Comparison of ENCODE assay signal across 8 mouse cellular contexts in the genomic region with DNA sequence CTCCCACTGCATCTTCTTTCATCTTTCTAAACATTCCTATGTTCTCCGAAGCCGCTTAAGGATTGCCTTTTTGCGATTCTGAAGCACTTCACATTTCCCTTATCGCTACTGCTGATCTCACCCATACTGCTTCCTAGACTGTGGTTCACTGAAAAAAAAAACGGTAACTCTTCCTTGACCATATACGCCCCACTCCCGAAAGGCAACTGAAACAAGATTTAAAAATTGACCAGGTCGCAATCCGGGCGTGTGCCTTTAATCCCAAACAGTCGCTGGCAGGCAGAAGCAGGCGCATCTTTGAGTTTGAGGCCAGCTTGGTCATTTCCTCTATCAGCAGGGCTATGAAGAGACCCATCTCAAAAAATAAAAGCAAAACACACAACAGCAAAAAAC. TPM values are rescaled to one million over a fixed set of nuclear protein-coding genes. Genes with fewer than 3 reads are reported as not detected.
DNase-seq lines count a peak whose midpoint lies in the region; ATAC-seq and TF ChIP-seq lines count a peak whose summit lies in the region.

No protein-coding gene starts in this region.

- no peak for ATAC-seq in heart, embryonic 15.5 days (replicated peaks; ENCODE audit: insufficient number of reproducible peaks, insufficient read depth, low FRiP score, low read depth)
- ATAC-seq in limb, embryonic 15.5 days (ENCODE audit: insufficient number of reproducible peaks, low FRiP score, low TSS enrichment, low read depth), result no peak

- H3K36me3 ChIP-seq in heart, embryonic 10.5 days, result peaks cover 29% of the 10 kb centered on the region
- peaks cover 9 to 29% of the 10 kb centered on the region in 2 experiments for H3K36me3 ChIP-seq in CH12.LX (replicated peaks in 1 of 2; ENCODE audit: control insufficient read depth in 1 of 2, insufficient read depth in 1 of 2, low read length in 1 of 2)
- peaks cover 14% of the 10 kb centered on the region for H3K36me3 ChIP-seq in heart, embryonic 15.5 days
- H3K36me3 ChIP-seq in limb, embryonic 15.5 days, result peaks cover 11% of the 10 kb centered on the region

- dilution Hi-C loops in CH12.LX (cut with MboI; ENCODE audit: extremely low pct_ligation_motif_present, extremely low pct_unique_long_range_greater_than_20kb, low sequenced_read_pairs), result no loop called here

- TF ChIP-seq CTCF in CH12.LX (conservative IDR thresholded peaks at IDR 0.05 in 1 of 2, IDR thresholded peaks at IDR 0.05 in 1 of 2; ENCODE audit: low read depth in 2 of 2, low read length in 2 of 2), result no peak

- DNase-seq in heart, embryonic 10.5 days (ENCODE audit: low spot score), result peak; percentile 74
- no peak for DNase-seq in heart, adult 9 months (ENCODE audit: low spot score in 2 of 2)
- peak; percentile 47 for DNase-seq in CH12.LX (ENCODE audit: extremely low read depth)
- DNase-seq in c-Kit-positive CD71-positive TER-119-positive erythroid progenitor cells, embryonic 14.5 days (ENCODE audit: low spot score), result peak; percentile 71
- peak; percentile 52 for DNase-seq in neural tube, embryonic 10.5 days (ENCODE audit: extremely low spot score, low spot score)
- peak; percentile 22 for DNase-seq in thymus, postnatal 10 days (ENCODE audit: low spot score in 2 of 2)

- 0 out of 2 replicates have a peak, but pooled peaks have one; percentile 9 for TF ChIP-seq EP300 in CH12.LX (IDR thresholded peaks at IDR 0.05; ENCODE audit: low read length)

- H3K9ac ChIP-seq in CH12.LX (ENCODE audit: insufficient read depth, low read depth), result peak overlapping the region; percentile 100
- peak overlapping the region; percentile 46; the same call in 1 of the 2 replicates for H3K9ac ChIP-seq in heart, embryonic 15.5 days
- 0 out of 2 replicates have a peak overlapping the region, but pooled peaks have one; percentile 11 for H3K9ac ChIP-seq in limb, embryonic 15.5 days

- no peak for TF ChIP-seq RAD21 in CH12.LX (IDR thresholded peaks at IDR 0.05; ENCODE audit: low read depth, low read length)

- no peak for TF ChIP-seq POLR2A in CH12.LX (IDR thresholded peaks at IDR 0.05; ENCODE audit: low read depth, low read length)

- H3K4me2 ChIP-seq in CH12.LX (ENCODE audit: insufficient read depth, low read depth, poor library complexity, severe bottlenecking), result peak overlapping the region; percentile 88
- H3K4me2 ChIP-seq in heart, embryonic 15.5 days, result peak overlapping the region; percentile 70
- H3K4me2 ChIP-seq in limb, embryonic 15.5 days, result peak overlapping the region; percentile 48

- no peaks in the 10 kb centered on the region for H3K27me3 ChIP-seq in heart, embryonic 10.5 days (ENCODE audit: insufficient read depth, poor library complexity, severe bottlenecking)
- H3K27me3 ChIP-seq in CH12.LX (replicated peaks), result no peaks in the 10 kb centered on the region
- no peaks in the 10 kb centered on the region for H3K27me3 ChIP-seq in heart, embryonic 15.5 days
- H3K27me3 ChIP-seq in limb, embryonic 15.5 days, result no peaks in the 10 kb centered on the region

- H3K27ac ChIP-seq in heart, embryonic 10.5 days, result peak overlapping the region; percentile 96
- H3K27ac ChIP-seq in CH12.LX (ENCODE audit: insufficient read depth, low read depth), result peak overlapping the region; percentile 50; the same call in 1 of the 2 replicates
- peak overlapping the region; percentile 91 for H3K27ac ChIP-seq in heart, embryonic 15.5 days
- H3K27ac ChIP-seq in limb, embryonic 15.5 days, result peak overlapping the region; percentile 93

- H3K79me2 ChIP-seq in CH12.LX (replicated peaks; ENCODE audit: control insufficient read depth, extremely low read depth, insufficient read depth, poor library complexity, severe bottlenecking), result peaks cover 46% of the 10 kb centered on the region

- WGBS in heart, embryonic 10.5 days, result 7% methylated on average over 12 of the region's 12 CpGs
- 5% methylated on average over 12 of the region's 12 CpGs for WGBS in heart, embryonic 15.5 days
- WGBS in limb, embryonic 15.5 days, result 6% methylated on average over 12 of the region's 12 CpGs

- no peaks in the 10 kb centered on the region for H3K9me3 ChIP-seq in heart, embryonic 10.5 days
- H3K9me3 ChIP-seq in CH12.LX (replicated peaks; ENCODE audit: low read length), result no peaks in the 10 kb centered on the region
- H3K9me3 ChIP-seq in heart, embryonic 15.5 days (replicated peaks), result no peaks in the 10 kb centered on the region
- H3K9me3 ChIP-seq in limb, embryonic 15.5 days, result no peaks in the 10 kb centered on the region

- peaks cover 13% of the 10 kb centered on the region for H3K4me1 ChIP-seq in heart, embryonic 10.5 days
- peaks cover 3 to 27% of the 10 kb centered on the region in 2 experiments; a peak in 3 of 4 replicates for H3K4me1 ChIP-seq in CH12.LX (ENCODE audit: control insufficient read depth in 1 of 2, insufficient read depth in 2 of 2)
- H3K4me1 ChIP-seq in heart, embryonic 15.5 days (replicated peaks), result peaks cover 31% of the 10 kb centered on the region
- peaks cover 27% of the 10 kb centered on the region; the same call in 1 of the 2 replicates for H3K4me1 ChIP-seq in limb, embryonic 15.5 days

- peak overlapping the region; percentile 80 for H3K4me3 ChIP-seq in heart, embryonic 10.5 days
- peak overlapping the region; percentile 52 to 91 (median 67) for H3K4me3 ChIP-seq in CH12.LX (replicated peaks in 1 of 3; ENCODE audit: low read depth in 2 of 3, low read length in 2 of 3, poor library complexity in 1 of 3)
- peak overlapping the region; percentile 78 for H3K4me3 ChIP-seq in heart, embryonic 15.5 days
- H3K4me3 ChIP-seq in limb, embryonic 15.5 days, result peak overlapping the region; percentile 85

- in situ Hi-C loops in CH12.LX (cut with MboI; ENCODE audit: low pct_ligation_motif_present, low pct_unique_long_range_greater_than_20kb, low sequenced_read_pairs), result no loop called here

TF ChIP-seq in CH12.LX, 34 proteins besides CTCF, POLR2A, EP300 and RAD21:
- TF ChIP-seq USF1 (IDR thresholded peaks at IDR 0.05; ENCODE audit: low read depth, low read length) (no peak), CHD1 (IDR thresholded peaks at IDR 0.05; ENCODE audit: low read depth, low read length) (peak; percentile 97), ZNF384 (IDR thresholded peaks at IDR 0.05; ENCODE audit: low read depth, low read length) (peak; percentile 90), PAX5 (IDR thresholded peaks at IDR 0.05; ENCODE audit: low read length) (no peak), JUN (IDR thresholded peaks at IDR 0.05; ENCODE audit: insufficient read depth, low read depth, low read length) (no peak), MXI1 (IDR thresholded peaks at IDR 0.05; ENCODE audit: low read depth, low read length) (peak; percentile 3; the same call in 1 of the 2 replicates), NRF1 (IDR thresholded peaks at IDR 0.05; ENCODE audit: low read depth, low read length) (no peak), ELF1 (IDR thresholded peaks at IDR 0.05; ENCODE audit: low read depth, low read length) (peak; percentile 50; the same call in 1 of the 2 replicates)

RNA-seq across cellular contexts. Expression of gene Zfp207, which starts 0.5 kb away (rescaled TPM):
- polyA plus RNA-seq in heart, embryonic 10.5 days (2016; fragmentation: Nextera tagmentation; extraction: Ambion mirVana), result 191 and 222 TPM in 2 replicates
- total RNA-seq in CH12.LX (2012; rRNA removed), result 137 and 185 TPM in 2 replicates
- 296 and 345 TPM in 2 replicates for total RNA-seq in CH12.LX (2014; rRNA removed)
- 196 and 231 TPM in 2 replicates for polyA plus RNA-seq in CH12.LX (2012; ENCODE audit: insufficient read length, low read depth)
- polyA plus RNA-seq in heart, embryonic 15.5 days (2015; fragmentation: Nextera tagmentation; extraction: Ambion mirVana), result 127 and 139 TPM in 2 replicates
- polyA plus RNA-seq in limb, embryonic 15.5 days (2015; fragmentation: Nextera tagmentation; extraction: Ambion mirVana), result 193 and 196 TPM in 2 replicates

RNA-seq across cellular contexts. Expression of gene 5730455P16Rik, which starts 4.8 kb away (rescaled TPM):
- 15.0 and 17.2 TPM in 2 replicates for polyA plus RNA-seq in heart, embryonic 10.5 days (2016; fragmentation: Nextera tagmentation; extraction: Ambion mirVana)
- total RNA-seq in CH12.LX (2012; rRNA removed) (11.5 and 12.7 TPM in 2 replicates), CH12.LX (2014; rRNA removed) (19.7 and 22.2 TPM in 2 replicates)
- 15.0 and 19.4 TPM in 2 replicates for polyA plus RNA-seq in CH12.LX (2012; ENCODE audit: insufficient read length, low read depth)
- 15.7 and 17.4 TPM in 2 replicates for polyA plus RNA-seq in heart, embryonic 15.5 days (2015; fragmentation: Nextera tagmentation; extraction: Ambion mirVana)
- 21.2 and 21.6 TPM in 2 replicates for polyA plus RNA-seq in limb, embryonic 15.5 days (2015; fragmentation: Nextera tagmentation; extraction: Ambion mirVana)

RNA-seq across cellular contexts. Expression of gene Psmd11, which starts 45.8 kb away (rescaled TPM):
- polyA plus RNA-seq in heart, embryonic 10.5 days (2016; fragmentation: Nextera tagmentation; extraction: Ambion mirVana), result 248 and 309 TPM in 2 replicates
- total RNA-seq in CH12.LX (2012; rRNA removed) (141 and 157 TPM in 2 replicates), CH12.LX (2014; rRNA removed) (105 and 116 TPM in 2 replicates)
- polyA plus RNA-seq in CH12.LX (2012; ENCODE audit: insufficient read length, low read depth), result 179 and 191 TPM in 2 replicates
- polyA plus RNA-seq in heart, embryonic 15.5 days (2015; fragmentation: Nextera tagmentation; extraction: Ambion mirVana), result 177 and 193 TPM in 2 replicates
- 292 and 301 TPM in 2 replicates for polyA plus RNA-seq in limb, embryonic 15.5 days (2015; fragmentation: Nextera tagmentation; extraction: Ambion mirVana)

Comparison
In these comparisons a context has a peak if more than half of its experiments do, and no peak if none do; other contexts are left out.
1. DNase-seq: peak in heart, embryonic 10.5 days (single experiment), CH12.LX (single experiment), c-Kit-positive CD71-positive TER-119-positive erythroid progenitor cells, embryonic 14.5 days (single experiment), neural tube, embryonic 10.5 days (single experiment) and thymus, postnatal 10 days (2 of 2); none in heart, adult 9 months (0 of 2).
2. H3K9ac ChIP-seq: peak in every context shown above with its lines; median percentile 100 in CH12.LX; 46 in heart, embryonic 15.5 days; 11 in limb, embryonic 15.5 days.
3. Peak in every context shown above with its lines, with median percentiles within 50 percentile points of each other: H3K27ac ChIP-seq, H3K4me3 ChIP-seq and H3K4me2 ChIP-seq.